Comparison of ENCODE assay signal across 18 mouse cellular contexts in genomic region chr10:43759186-43759905, GRCm38 (mm10).
DNase-seq lines count a peak whose midpoint lies in the region; ATAC-seq and TF ChIP-seq lines count a peak whose summit lies in the region.
"Had no signal": no experiment of that assay in that cellular context is flagged by ENCODE, and none has a peak within 500 bp of the region (broad histone marks: within the 10 kb centered on the region; RNA-seq: fewer than 3 reads in every experiment).

No protein-coding gene starts in this region.

- peaks cover 27 to 46% of the 10 kb centered on the region in 2 experiments for H3K4me1 ChIP-seq in MEL (ENCODE audit: control insufficient read depth in 1 of 2, insufficient read depth in 2 of 2, low read length in 2 of 2)
- no peaks in the 10 kb centered on the region for H3K4me1 ChIP-seq in stomach, postnatal 0 days (replicated peaks; ENCODE audit: control insufficient read depth, insufficient read depth)
- H3K4me1 ChIP-seq in lung, postnatal 0 days (ENCODE audit: insufficient read depth, low read depth, low read length), result no peaks in the 10 kb centered on the region
- H3K4me1 ChIP-seq: embryonic facial prominence, embryonic 12.5 days; midbrain, embryonic 12.5 days had no signal

- H3K4me3 ChIP-seq in left cerebral cortex, adult 2 months, result no peak overlapping the region
- no peak overlapping the region for H3K4me3 ChIP-seq in MEL (ENCODE audit: control insufficient read depth in 1 of 2, insufficient read depth in 1 of 2, low read depth in 2 of 2, low read length in 2 of 2)
- H3K4me3 ChIP-seq in stomach, postnatal 0 days (ENCODE audit: low read depth, low read length), result no peak overlapping the region
- no peak overlapping the region for H3K4me3 ChIP-seq in lung, postnatal 0 days (ENCODE audit: low read depth, low read length)
- H3K4me3 ChIP-seq: embryonic facial prominence, embryonic 12.5 days; forebrain, embryonic 10.5 days; gastrocnemius, adult 2 months; liver, embryonic 15.5 days; midbrain, embryonic 12.5 days had no signal

- DNase-seq in heart, adult 11 months, result peak; percentile 41
- no peak for DNase-seq in heart, postnatal 14 days
- peak; percentile 26 to 36 for DNase-seq in left cerebral cortex, adult 2 months (ENCODE audit: extremely low spot score in 1 of 2, low spot score in 2 of 2)
- DNase-seq in left cerebral cortex, adult 11 months (ENCODE audit: low spot score), result no peak
- DNase-seq in MEL (ENCODE audit: low read depth, low spot score), result peak; percentile 24
- peak; percentile 11 for DNase-seq in stomach, postnatal 0 days (ENCODE audit: low spot score)
- DNase-seq in gastrocnemius, postnatal 36 days, result no peak
- DNase-seq in lung, postnatal 0 days (ENCODE audit: low spot score), result no peak
- DNase-seq: adrenal gland, postnatal 25 days; gastrocnemius, adult 2 months; heart, postnatal 36 days; lung, postnatal 4 days had no signal

- no peaks in the 10 kb centered on the region for H3K27me3 ChIP-seq in MEL (ENCODE audit: control insufficient read depth in 1 of 2, insufficient read depth in 2 of 2, low read length in 2 of 2)
- H3K27me3 ChIP-seq in stomach, postnatal 0 days (ENCODE audit: control insufficient read depth, insufficient read depth, low read length), result no peaks in the 10 kb centered on the region
- no peaks in the 10 kb centered on the region for H3K27me3 ChIP-seq in lung, postnatal 0 days (replicated peaks; ENCODE audit: insufficient read depth, low read length)
- H3K27me3 ChIP-seq: liver, embryonic 15.5 days; midbrain, embryonic 12.5 days had no signal

- no peak for ATAC-seq in stomach, postnatal 0 days (ENCODE audit: low FRiP score, low TSS enrichment)
- no peak for ATAC-seq in lung, postnatal 0 days
- ATAC-seq: hindbrain, postnatal 0 days had no signal

- TF ChIP-seq POLR2A in MEL (IDR thresholded peaks at IDR 0.05; ENCODE audit: control insufficient read depth in 1 of 2, insufficient read depth in 1 of 2, low read depth in 1 of 2, low read length in 2 of 2, poor library complexity in 1 of 2), result no peak

- intact Hi-C loops in heart, postnatal 14 days (cut with DNase I), result no loop called here
- intact Hi-C loops in left cerebral cortex, adult 2 months (cut with DNase I), result no loop called here
- intact Hi-C loops in gastrocnemius, postnatal 36 days (cut with DNase I), result no loop called here

- no peak overlapping the region for H3K27ac ChIP-seq in left cerebral cortex, adult 2 months
- peak overlapping the region; percentile 40; the same call in 1 of the 2 replicates for H3K27ac ChIP-seq in MEL (ENCODE audit: control insufficient read depth, low read depth, low read length)
- no peak overlapping the region for H3K27ac ChIP-seq in stomach, postnatal 0 days (replicated peaks)
- no peak overlapping the region for H3K27ac ChIP-seq in lung, postnatal 0 days (ENCODE audit: low read length)
- H3K27ac ChIP-seq: embryonic facial prominence, embryonic 12.5 days; forebrain, embryonic 10.5 days; gastrocnemius, adult 2 months; hindbrain, postnatal 0 days; liver, embryonic 15.5 days; midbrain, embryonic 12.5 days had no signal

- no peak for TF ChIP-seq CTCF in left cerebral cortex, adult 2 months (IDR thresholded peaks at IDR 0.05)
- TF ChIP-seq CTCF in MEL (IDR thresholded peaks at IDR 0.05 in 2 of 3, conservative IDR thresholded peaks at IDR 0.05 in 1 of 3; ENCODE audit: control insufficient read depth in 1 of 3, insufficient read depth in 1 of 3, low read depth in 2 of 3, low read length in 3 of 3, poor library complexity in 1 of 3, severe bottlenecking in 1 of 3), result no peak
- no peak for TF ChIP-seq CTCF in stomach, postnatal 0 days (IDR thresholded peaks at IDR 0.05; ENCODE audit: low read depth)
- no peak for TF ChIP-seq CTCF in lung, postnatal 0 days (IDR thresholded peaks at IDR 0.05)

- peak; percentile 80 to 81 for TF ChIP-seq EP300 in MEL (IDR thresholded peaks at IDR 0.05; ENCODE audit: low read depth in 1 of 2, low read length in 2 of 2)
- no peak for TF ChIP-seq EP300 in stomach, postnatal 0 days (optimal IDR thresholded peaks at IDR 0.05)
- TF ChIP-seq EP300 in lung, postnatal 0 days (IDR thresholded peaks at IDR 0.05), result no peak

- peaks cover 0 to 43% of the 10 kb centered on the region in 2 experiments; a peak in 2 of 4 replicates for H3K36me3 ChIP-seq in MEL (ENCODE audit: control insufficient read depth in 1 of 2, insufficient read depth in 2 of 2, low read length in 2 of 2)
- no peaks in the 10 kb centered on the region for H3K36me3 ChIP-seq in stomach, postnatal 0 days (ENCODE audit: control insufficient read depth, insufficient read depth, low read length)
- H3K36me3 ChIP-seq in lung, postnatal 0 days (ENCODE audit: insufficient read depth, low read length), result no peaks in the 10 kb centered on the region
- H3K36me3 ChIP-seq: embryonic facial prominence, embryonic 12.5 days; forebrain, embryonic 10.5 days; G1E; liver, embryonic 15.5 days; midbrain, embryonic 12.5 days had no signal

- no peak for TF ChIP-seq RAD21 in MEL (IDR thresholded peaks at IDR 0.05; ENCODE audit: low read depth, low read length)

- WGBS in stomach, postnatal 0 days, result 85% methylated on average over 14 of the region's 14 CpGs
- 76% methylated on average over 14 of the region's 14 CpGs for WGBS in lung, postnatal 0 days

- no peaks in the 10 kb centered on the region for H3K79me2 ChIP-seq in MEL (ENCODE audit: control insufficient read depth, insufficient read depth, low read length, poor library complexity)

- H3K4me2 ChIP-seq in stomach, postnatal 0 days (replicated peaks; ENCODE audit: low read depth), result no peak overlapping the region
- no peak overlapping the region for H3K4me2 ChIP-seq in lung, postnatal 0 days (replicated peaks; ENCODE audit: low read depth, low read length)
- H3K4me2 ChIP-seq: embryonic facial prominence, embryonic 12.5 days; liver, embryonic 15.5 days; midbrain, embryonic 12.5 days had no signal

- no peak overlapping the region for H3K9ac ChIP-seq in MEL (ENCODE audit: control insufficient read depth, low read depth, low read length, poor library complexity, severe bottlenecking)
- H3K9ac ChIP-seq in stomach, postnatal 0 days (ENCODE audit: low read length), result no peak overlapping the region
- no peak overlapping the region for H3K9ac ChIP-seq in lung, postnatal 0 days (replicated peaks; ENCODE audit: low read depth)
- H3K9ac ChIP-seq: embryonic facial prominence, embryonic 12.5 days; liver, embryonic 15.5 days; midbrain, embryonic 12.5 days had no signal

- H3K9me3 ChIP-seq in MEL (replicated peaks; ENCODE audit: insufficient read depth, low read length), result no peaks in the 10 kb centered on the region
- H3K9me3 ChIP-seq in stomach, postnatal 0 days (ENCODE audit: control insufficient read depth, low read length), result no peaks in the 10 kb centered on the region
- H3K9me3 ChIP-seq in lung, postnatal 0 days (ENCODE audit: low read length), result no peaks in the 10 kb centered on the region
- H3K9me3 ChIP-seq: embryonic facial prominence, embryonic 12.5 days; forebrain, embryonic 10.5 days; liver, embryonic 15.5 days; midbrain, embryonic 12.5 days had no signal

TF ChIP-seq in MEL, 35 proteins besides CTCF, POLR2A, EP300 and RAD21:
- TF ChIP-seq ETS1 (IDR thresholded peaks at IDR 0.05; ENCODE audit: low read depth, low read length), result peak; percentile 50; the same call in 1 of the 2 replicates
- no peak for TF ChIP-seq ZMIZ1 (IDR thresholded peaks at IDR 0.05; ENCODE audit: low read depth, low read length)
- no peak for TF ChIP-seq MYC (IDR thresholded peaks at IDR 0.05; ENCODE audit: low read depth, low read length)
- TF ChIP-seq SIN3A (IDR thresholded peaks at IDR 0.05; ENCODE audit: low read length), result peak; percentile 35; the same call in 1 of the 2 replicates
- TF ChIP-seq TCF12 (IDR thresholded peaks at IDR 0.05; ENCODE audit: low read depth, low read length), result peak; percentile 73
- no peak for TF ChIP-seq MAZ (IDR thresholded peaks at IDR 0.05; ENCODE audit: low read depth, low read length)
- no peak for TF ChIP-seq CHD2 (IDR thresholded peaks at IDR 0.05; ENCODE audit: low read length)
- TF ChIP-seq MEF2A (IDR thresholded peaks at IDR 0.05; ENCODE audit: extremely low read depth, insufficient replicate concordance, low read depth, low read length, poor library complexity, severe bottlenecking), result no peak
- no peak for TF ChIP-seq JUND (IDR thresholded peaks at IDR 0.05; ENCODE audit: low read depth, low read length)
- TF ChIP-seq GATA1 (IDR thresholded peaks at IDR 0.05; ENCODE audit: low read depth, low read length), result peak; percentile 90
- no peak for TF ChIP-seq MAFK (IDR thresholded peaks at IDR 0.05; ENCODE audit: borderline replicate concordance, low read depth, low read length)
- TF ChIP-seq MXI1 (IDR thresholded peaks at IDR 0.05; ENCODE audit: low read depth, low read length), result no peak
- peak; percentile 57; the same call in 1 of the 2 replicates for TF ChIP-seq RCOR1 (IDR thresholded peaks at IDR 0.05; ENCODE audit: low read depth, low read length)

Comparison
In these comparisons a context has a peak if more than half of its experiments do, and no peak if none do; other contexts are left out.
1. DNase-seq: peak in heart, adult 11 months (single experiment), left cerebral cortex, adult 2 months (2 of 2), MEL (single experiment) and stomach, postnatal 0 days (single experiment); none in heart, postnatal 14 days (0 of 2), left cerebral cortex, adult 11 months (single experiment), gastrocnemius, postnatal 36 days (0 of 2) and lung, postnatal 0 days (single experiment).